Mouse (Mus musculus): Measurements from ENCODE around the gene Acadvl. TPM values are rescaled to one million over a fixed set of nuclear protein-coding genes. Genes with fewer than 3 reads are reported as not detected.
A peak's percentile ranks its signal among the peaks of the same experiment; 100 is the strongest.

Gene Acadvl
- polyA plus RNA-seq, 1 experiment from 2014 or later, result 90.0 TPM

DNA sequence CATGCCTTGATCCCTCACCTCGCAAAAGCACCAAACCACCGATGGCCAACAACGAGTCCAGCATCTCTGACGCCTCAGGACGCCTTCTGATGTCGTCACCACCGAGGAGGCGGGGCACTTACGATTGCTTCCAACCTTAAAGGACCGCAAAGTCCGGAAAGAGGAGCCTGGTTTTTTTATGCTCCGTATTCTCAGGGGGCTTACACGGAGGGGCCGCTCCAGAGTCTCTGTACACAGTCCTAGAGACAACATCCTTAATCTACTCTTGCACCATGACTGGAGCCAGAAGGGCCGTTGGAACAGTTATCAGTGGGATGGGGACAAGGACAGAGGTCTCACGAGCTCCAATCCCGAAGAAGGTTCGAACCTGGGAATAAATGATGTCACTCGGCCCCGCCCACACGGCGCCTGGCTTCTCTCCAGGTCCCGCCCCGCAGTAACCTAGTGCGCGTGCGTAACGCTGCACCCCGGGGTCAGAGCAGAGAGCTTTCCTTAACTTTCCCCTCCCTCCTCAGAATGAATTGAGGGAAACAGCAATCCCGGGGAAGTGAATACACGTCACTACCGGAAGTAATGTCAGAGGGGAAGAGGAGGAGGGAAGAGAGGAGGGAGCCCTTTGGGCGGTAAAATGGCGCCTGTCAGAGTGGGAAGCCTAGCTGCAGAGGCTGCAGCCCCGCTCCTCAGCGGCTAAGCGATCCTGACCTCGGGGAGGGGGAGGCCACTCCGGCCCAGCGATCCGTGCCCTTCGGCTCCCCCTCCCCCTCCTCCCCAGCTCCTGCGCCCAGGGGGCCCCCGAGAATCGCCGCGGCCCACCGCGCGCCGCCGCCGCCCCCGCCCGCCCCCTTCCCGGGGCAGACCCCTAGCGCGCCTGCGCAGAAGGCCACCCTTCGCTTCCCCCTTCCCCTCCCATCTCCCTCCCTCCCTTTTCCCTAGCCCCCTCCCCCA lies 34.7 kb downstream of the Acadvl start:
- peak overlapping the region; percentile 98 for H3K4me3 ChIP-seq (ENCODE audit: low read length)
- peaks cover 26% of the 10 kb centered on the region for H3K4me1 ChIP-seq (replicated peaks; ENCODE audit: control insufficient read depth, insufficient read depth, low read length)
- ATAC-seq (ENCODE audit: low read depth), result peak; percentile 96
- H3K9me3 ChIP-seq (ENCODE audit: control insufficient read depth, low read length), result no peaks in the 10 kb centered on the region
- H3K4me2 ChIP-seq (ENCODE audit: low read depth, low read length), result peak overlapping the region; percentile 92
- WGBS, result 0% methylated on average over 34 of the region's 60 CpGs
- H3K27me3 ChIP-seq (ENCODE audit: control insufficient read depth, insufficient read depth, low read depth, low read length), result no peaks in the 10 kb centered on the region
- H3K27ac ChIP-seq (ENCODE audit: low read length), result peak overlapping the region; percentile 99
- peaks cover 13% of the 10 kb centered on the region for H3K36me3 ChIP-seq (ENCODE audit: control insufficient read depth, insufficient read depth, low read length)
- peak overlapping the region; percentile 100 for H3K9ac ChIP-seq (ENCODE audit: low read length)

DNA sequence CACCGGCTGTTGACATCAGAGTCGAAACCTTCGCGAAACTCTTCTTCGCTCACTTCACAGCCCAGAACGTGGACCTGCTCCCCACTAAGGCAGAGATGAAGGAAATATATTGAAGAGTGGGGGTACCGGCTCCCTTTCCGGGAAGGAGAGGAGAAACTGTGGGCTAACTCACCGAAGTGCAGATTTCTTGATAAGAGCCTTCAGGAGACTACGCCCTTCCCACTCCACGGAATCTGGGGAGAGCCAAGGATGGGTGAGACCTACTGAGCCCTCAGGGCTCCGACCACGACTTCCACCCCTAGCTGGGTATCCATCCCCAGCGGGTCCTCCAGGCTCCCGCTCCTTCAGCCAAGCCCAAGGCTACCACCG lies 35.4 kb downstream of the Acadvl start:
- Histone ChIP-seq H3K27ac (ENCODE audit: low read length) (peak overlapping the region; percentile 99), H3K9me3 (ENCODE audit: control insufficient read depth, low read length) (no peaks in the 10 kb centered on the region), H3K4me3 (ENCODE audit: low read length) (peak overlapping the region; percentile 98), H3K4me1 (replicated peaks; ENCODE audit: control insufficient read depth, insufficient read depth, low read length) (peaks cover 26% of the 10 kb centered on the region), H3K36me3 (ENCODE audit: control insufficient read depth, insufficient read depth, low read length) (peaks cover 9% of the 10 kb centered on the region), H3K27me3 (ENCODE audit: control insufficient read depth, insufficient read depth, low read depth, low read length) (no peaks in the 10 kb centered on the region), H3K4me2 (ENCODE audit: low read depth, low read length) (peak overlapping the region; percentile 83), H3K9ac (ENCODE audit: low read length) (peak overlapping the region; percentile 100)
- WGBS, result 3% methylated on average over 16 of the region's 16 CpGs
- ATAC-seq (ENCODE audit: low read depth), result no peak

DNA sequence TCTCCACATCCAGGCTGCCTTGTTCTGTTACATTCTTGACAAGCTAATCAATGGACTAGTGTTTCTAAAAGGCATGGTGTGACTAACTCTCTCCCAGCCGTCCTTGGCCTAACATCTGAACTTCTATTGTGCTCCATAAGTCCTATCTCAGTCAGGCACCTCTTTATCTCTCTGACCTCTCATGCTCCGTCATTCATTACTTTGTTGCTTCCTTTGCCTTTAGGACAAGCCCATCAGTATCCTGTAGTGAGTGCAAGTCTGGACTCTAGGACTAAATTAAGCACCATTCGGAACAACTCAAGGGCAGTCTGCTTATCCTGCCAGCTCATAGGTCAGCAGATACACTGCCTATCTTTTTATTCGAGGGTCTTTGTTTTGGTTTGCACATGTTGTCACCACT lies 38.9 kb downstream of the Acadvl start:
- peaks cover 6% of the 10 kb centered on the region; the same call in 1 of the 2 replicates for H3K4me1 ChIP-seq (replicated peaks; ENCODE audit: control insufficient read depth, insufficient read depth, low read length)
- no peak for ATAC-seq (ENCODE audit: low read depth)
- H3K36me3 ChIP-seq (ENCODE audit: control insufficient read depth, insufficient read depth, low read length), result peaks cover 13% of the 10 kb centered on the region
- WGBS, result 80% methylated on average over 4 of the region's 4 CpGs
- no peak overlapping the region for H3K27ac ChIP-seq (ENCODE audit: low read length)
- H3K4me3 ChIP-seq (ENCODE audit: low read length), result no peak overlapping the region
- H3K9me3 ChIP-seq (ENCODE audit: control insufficient read depth, low read length), result no peaks in the 10 kb centered on the region
- no peak overlapping the region for H3K9ac ChIP-seq (ENCODE audit: low read length)
- no peaks in the 10 kb centered on the region for H3K27me3 ChIP-seq (ENCODE audit: control insufficient read depth, insufficient read depth, low read depth, low read length)
- H3K4me2 ChIP-seq (ENCODE audit: low read depth, low read length), result no peak overlapping the region

DNA sequence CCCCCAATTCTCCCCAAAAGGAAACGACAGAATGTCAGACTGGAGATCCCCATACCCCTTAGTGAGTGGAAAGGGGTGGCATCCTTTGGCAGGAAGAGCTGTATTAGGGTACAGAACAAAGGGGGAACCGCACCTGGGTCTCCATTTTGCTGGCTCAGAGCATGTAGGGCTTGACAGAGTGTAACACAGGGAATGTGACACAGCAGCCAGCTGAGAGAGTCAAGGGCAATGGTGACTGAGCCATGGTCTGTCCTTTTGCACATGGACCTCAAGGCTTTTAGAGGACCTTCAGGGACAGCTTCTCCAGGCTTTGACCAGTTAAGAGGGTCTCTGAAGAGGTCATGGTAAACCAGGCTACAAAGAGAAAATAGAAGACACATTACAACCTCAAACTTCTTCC lies 40.3 kb downstream of the Acadvl start:
- Histone ChIP-seq H3K36me3 (ENCODE audit: control insufficient read depth, insufficient read depth, low read length) (peaks cover 21% of the 10 kb centered on the region), H3K27me3 (ENCODE audit: control insufficient read depth, insufficient read depth, low read depth, low read length) (no peaks in the 10 kb centered on the region), H3K9me3 (ENCODE audit: control insufficient read depth, low read length) (no peaks in the 10 kb centered on the region), H3K9ac (ENCODE audit: low read length) (no peak overlapping the region), H3K4me3 (ENCODE audit: low read length) (no peak overlapping the region), H3K27ac (ENCODE audit: low read length) (no peak overlapping the region), H3K4me1 (replicated peaks; ENCODE audit: control insufficient read depth, insufficient read depth, low read length) (peaks cover 6% of the 10 kb centered on the region; the same call in 1 of the 2 replicates), H3K4me2 (ENCODE audit: low read depth, low read length) (no peak overlapping the region)
- WGBS, result 86% methylated on average over 2 of the region's 2 CpGs
- ATAC-seq (ENCODE audit: low read depth), result no peak

DNA sequence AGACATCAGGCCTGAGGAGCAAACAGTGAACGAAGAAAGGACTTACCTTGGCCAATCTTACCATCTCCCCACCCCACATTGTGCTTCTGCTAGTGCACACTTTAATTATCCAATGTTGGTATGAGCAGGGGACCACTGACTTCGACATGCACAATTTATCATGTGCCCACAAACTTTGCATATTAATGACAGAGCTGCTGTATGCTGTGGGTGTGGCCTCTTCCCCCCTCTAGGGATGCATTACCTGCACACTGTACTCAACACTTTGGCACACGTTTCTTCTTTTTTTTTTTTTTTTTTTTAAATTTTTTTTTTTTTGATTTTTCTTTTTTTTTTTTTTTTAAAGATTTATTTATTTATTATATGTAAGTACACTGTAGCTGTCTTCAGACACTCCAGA lies 44.4 kb downstream of the Acadvl start:
- Histone ChIP-seq H3K9ac (ENCODE audit: low read length) (no peak overlapping the region), H3K27me3 (ENCODE audit: control insufficient read depth, insufficient read depth, low read depth, low read length) (peaks cover 14% of the 10 kb centered on the region), H3K27ac (ENCODE audit: low read length) (no peak overlapping the region), H3K4me1 (replicated peaks; ENCODE audit: control insufficient read depth, insufficient read depth, low read length) (peaks cover 8% of the 10 kb centered on the region), H3K9me3 (ENCODE audit: control insufficient read depth, low read length) (no peaks in the 10 kb centered on the region), H3K36me3 (ENCODE audit: control insufficient read depth, insufficient read depth, low read length) (peaks cover 34% of the 10 kb centered on the region), H3K4me2 (ENCODE audit: low read depth, low read length) (no peak overlapping the region), H3K4me3 (ENCODE audit: low read length) (no peak overlapping the region)
- 55% methylated on average over 3 of the region's 3 CpGs for WGBS
- ATAC-seq (ENCODE audit: low read depth), result no peak

DNA sequence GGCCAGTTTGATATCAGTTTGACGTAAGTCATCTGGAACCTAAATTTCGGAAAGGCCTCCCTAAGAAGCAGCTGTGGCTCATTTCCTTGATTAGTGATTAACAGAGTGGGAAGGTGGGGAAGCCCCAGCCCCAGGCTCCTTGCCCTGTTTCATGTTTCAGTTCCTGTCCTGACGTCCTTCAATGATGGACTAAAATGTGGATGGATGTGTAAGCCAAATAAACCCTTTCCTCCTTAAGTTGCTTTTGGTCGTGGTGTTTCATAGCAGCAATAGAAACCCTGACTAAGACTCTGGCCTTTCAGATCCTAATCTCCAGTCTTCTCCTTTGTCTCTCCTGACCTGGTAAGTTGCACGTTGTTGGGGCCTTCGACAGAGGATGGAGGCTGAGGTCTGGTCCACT lies 45.0 kb downstream of the Acadvl start:
- H3K9ac ChIP-seq (ENCODE audit: low read length), result no peak overlapping the region
- WGBS, result 78% methylated on average over 6 of the region's 6 CpGs
- peaks cover 8% of the 10 kb centered on the region for H3K4me1 ChIP-seq (replicated peaks; ENCODE audit: control insufficient read depth, insufficient read depth, low read length)
- peaks cover 19% of the 10 kb centered on the region for H3K27me3 ChIP-seq (ENCODE audit: control insufficient read depth, insufficient read depth, low read depth, low read length)
- no peak overlapping the region for H3K4me2 ChIP-seq (ENCODE audit: low read depth, low read length)
- ATAC-seq (ENCODE audit: low read depth), result no peak
- H3K4me3 ChIP-seq (ENCODE audit: low read length), result no peak overlapping the region
- peaks cover 34% of the 10 kb centered on the region for H3K36me3 ChIP-seq (ENCODE audit: control insufficient read depth, insufficient read depth, low read length)
- no peaks in the 10 kb centered on the region for H3K9me3 ChIP-seq (ENCODE audit: control insufficient read depth, low read length)
- no peak overlapping the region for H3K27ac ChIP-seq (ENCODE audit: low read length)

DNA sequence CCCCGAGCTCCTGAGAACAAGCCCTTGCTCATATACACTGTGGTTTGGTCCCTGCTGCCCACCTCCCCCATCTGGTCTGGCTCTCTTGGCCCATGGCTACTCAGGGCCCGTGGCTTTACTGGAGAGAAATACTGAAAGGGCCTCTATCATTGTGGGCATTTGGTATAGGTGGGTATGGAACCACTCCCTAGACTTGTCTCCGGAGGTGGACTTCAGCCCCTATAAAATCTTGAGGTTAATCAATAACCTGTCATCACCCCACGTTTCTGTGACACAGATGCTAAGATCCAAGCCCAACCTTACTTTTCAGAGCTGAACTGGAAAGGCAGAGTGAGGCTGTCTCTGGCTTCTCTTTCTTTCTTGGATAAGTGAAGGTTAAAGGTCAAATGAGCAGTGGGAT lies 46.4 kb downstream of the Acadvl start:
- no peak overlapping the region for H3K4me3 ChIP-seq (ENCODE audit: low read length)
- peaks cover 34% of the 10 kb centered on the region for H3K27me3 ChIP-seq (ENCODE audit: control insufficient read depth, insufficient read depth, low read depth, low read length)
- H3K4me1 ChIP-seq (replicated peaks; ENCODE audit: control insufficient read depth, insufficient read depth, low read length), result peaks cover 8% of the 10 kb centered on the region
- WGBS, result 64% methylated on average over 4 of the region's 4 CpGs
- no peak for ATAC-seq (ENCODE audit: low read depth)
- peaks cover 26% of the 10 kb centered on the region for H3K36me3 ChIP-seq (ENCODE audit: control insufficient read depth, insufficient read depth, low read length)
- no peaks in the 10 kb centered on the region for H3K9me3 ChIP-seq (ENCODE audit: control insufficient read depth, low read length)
- no peak overlapping the region for H3K9ac ChIP-seq (ENCODE audit: low read length)
- no peak overlapping the region for H3K27ac ChIP-seq (ENCODE audit: low read length)
- no peak overlapping the region for H3K4me2 ChIP-seq (ENCODE audit: low read depth, low read length)

DNA sequence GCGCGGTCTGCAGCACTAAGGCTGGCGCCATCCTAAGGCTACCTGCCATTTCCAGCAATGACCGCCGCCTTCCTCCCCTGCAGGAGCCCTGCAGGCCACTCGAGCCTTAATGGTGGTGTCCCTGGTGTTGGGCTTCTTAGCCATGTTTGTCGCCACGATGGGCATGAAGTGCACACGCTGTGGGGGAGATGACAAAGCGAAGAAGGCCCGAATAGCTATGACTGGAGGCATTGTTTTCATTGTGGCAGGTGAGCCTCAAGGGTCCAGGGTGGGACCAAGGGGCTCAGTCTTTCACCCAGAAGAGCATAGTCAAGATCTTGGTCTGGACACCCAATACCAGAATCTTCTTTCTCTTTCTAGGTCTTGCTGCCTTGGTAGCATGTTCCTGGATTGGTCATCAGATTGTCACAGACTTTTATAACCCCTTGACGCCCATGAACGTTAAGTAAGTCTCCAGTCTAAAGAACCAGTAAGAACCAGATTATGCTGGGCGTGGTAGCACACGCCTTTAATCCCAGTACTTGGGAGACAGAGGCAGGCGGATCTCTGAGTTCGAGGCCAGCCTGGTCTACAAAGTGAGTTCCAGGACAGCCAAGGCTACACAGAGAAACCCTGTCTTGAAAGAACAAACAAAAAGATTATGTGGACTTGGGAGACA lies 48.2 kb downstream of the Acadvl start:
- peak overlapping the region; percentile 86 for H3K27ac ChIP-seq (ENCODE audit: low read length)
- WGBS, result 33% methylated on average over 17 of the region's 17 CpGs
- peaks cover 21% of the 10 kb centered on the region for H3K36me3 ChIP-seq (ENCODE audit: control insufficient read depth, insufficient read depth, low read length)
- H3K4me3 ChIP-seq (ENCODE audit: low read length), result peak overlapping the region; percentile 60
- peak overlapping the region; percentile 73 for H3K9ac ChIP-seq (ENCODE audit: low read length)
- H3K9me3 ChIP-seq (ENCODE audit: control insufficient read depth, low read length), result no peaks in the 10 kb centered on the region
- H3K4me2 ChIP-seq (ENCODE audit: low read depth, low read length), result peak overlapping the region; percentile 60
- H3K4me1 ChIP-seq (replicated peaks; ENCODE audit: control insufficient read depth, insufficient read depth, low read length), result peaks cover 8% of the 10 kb centered on the region
- ATAC-seq (ENCODE audit: low read depth), result no peak
- peaks cover 37% of the 10 kb centered on the region for H3K27me3 ChIP-seq (ENCODE audit: control insufficient read depth, insufficient read depth, low read depth, low read length)
